Mouse (Mus musculus) kidney, postnatal 0 days (tissue): Measurements from ENCODE around the gene Dnajc2. TPM values are rescaled to one million over a fixed set of nuclear protein-coding genes. Genes with fewer than 3 reads are reported as not detected.
A peak's percentile ranks its signal among the peaks of the same experiment; 100 is the strongest.

Experiments used
- ATAC-seq: fragments of 200-750 bp; cut with Nextera tagmentation; replicated peaks from 2 replicates; pipeline ENCODE4 v1.8.0; 2017; ENCODE audit warnings: low read depth, moderate number of reproducible peaks, moderate TSS enrichment, moderate library complexity; ENCODE audit not compliant: low FRiP score
- DNase-seq: peaks from one replicate; pipeline ENCODE4 v3.0.0-alpha.2; 2016; ENCODE audit warnings: low spot score
- H3K27ac ChIP-seq: fragments of 300-500 bp; sonication (generic); 2 replicates; pipeline ENCODE4 v1.5.1; 2014; ENCODE audit warnings: mild to moderate bottlenecking
- H3K27me3 ChIP-seq: fragments of 300-500 bp; sonication (generic); 2 replicates; pipeline ENCODE4 v1.6.1; 2014; ENCODE audit warnings: low read length, mixed read lengths; ENCODE audit not compliant: insufficient read depth
- H3K36me3 ChIP-seq: fragments of 300-500 bp; sonication (generic); 2 replicates; pipeline ENCODE4 v1.6.1; 2014; ENCODE audit warnings: low read length, mixed read lengths; ENCODE audit not compliant: insufficient read depth
- H3K4me1 ChIP-seq: fragments of 300-500 bp; sonication (generic); replicated peaks from 2 replicates; pipeline ENCODE4 v1.6.1; 2014; ENCODE audit warnings: antibody characterized with exemption, low read length, mixed read lengths; ENCODE audit not compliant: insufficient read depth
- H3K4me2 ChIP-seq: fragments of 300-500 bp; sonication (generic); 2 replicates; pipeline ENCODE4 v1.6.1; 2014; ENCODE audit warnings: mild to moderate bottlenecking, low read length, moderate library complexity, mixed read lengths
- H3K4me3 ChIP-seq: fragments of 300-500 bp; sonication (generic); replicated peaks from 2 replicates; pipeline ENCODE4 v1.5.1; 2014; ENCODE audit warnings: low read depth, low read length
- H3K9ac ChIP-seq: fragments of 300-500 bp; sonication (generic); 2 replicates; pipeline ENCODE4 v1.6.1; 2014; ENCODE audit warnings: low read depth, low read length
- H3K9me3 ChIP-seq: fragments of 300-500 bp; sonication (generic); replicated peaks from 2 replicates; pipeline ENCODE4 v1.6.1; 2016; ENCODE audit warnings: low read length, inconsistent platforms, mixed read lengths
- CTCF ChIP-seq: IDR thresholded peaks from 2 replicates; pipeline ENCODE4 v1.5.1; 2016; ENCODE audit warnings: antibody characterized with exemption, low read depth, mild to moderate bottlenecking, moderate library complexity
- WGBS: fragments of 180-500 bp; shearing (Covaris S2); extraction: QIAGEN DNeasy Blood & Tissue Kit; methylation state at CpG from one replicate; pipeline ENCODE4 v1.1.7; 2014; 5-methylcytosine and 5-hydroxymethylcytosine counted together
- polyA plus RNA-seq: library from polyadenylated mRNA; unstranded; fragments of >200 nt; fragmentation: Nextera tagmentation; extraction: Ambion mirVana; gene quantifications from 2 replicates; pipeline ENCODE4 v1.2.1, GENCODE M21; 2015

Gene Dnajc2
- polyA plus RNA-seq, 1 experiment from 2014 or later, result 77.8 TPM

- 2% methylated on average over 49 of the region's 51 CpGs for WGBS
- H3K9ac ChIP-seq, result peak overlapping the region; percentile 81
- peak overlapping the region; percentile 97 for H3K4me3 ChIP-seq
- H3K27ac ChIP-seq, result peak overlapping the region; percentile 85
- no peak for TF ChIP-seq CTCF
- peak; percentile 94 for DNase-seq
- H3K9me3 ChIP-seq, result no peaks in the 10 kb centered on the region
- ATAC-seq, result peak; percentile 87
- 0 out of 2 replicates have a peak, but pooled peaks cover 3% of the 10 kb centered on the region for H3K4me1 ChIP-seq
- no peaks in the 10 kb centered on the region for H3K27me3 ChIP-seq
- 0 out of 2 replicates have a peak, but pooled peaks cover 4% of the 10 kb centered on the region for H3K36me3 ChIP-seq
- peak overlapping the region; percentile 71 for H3K4me2 ChIP-seq
These were observed 1.5 kb upstream of the Dnajc2 start for GRCm38 (mm10) chr5:21786258-21787185.

GRCm38 (mm10) chr5:21785776-21786175 is 725 bp upstream of the Dnajc2 start:
- H3K27me3 ChIP-seq, result no peaks in the 10 kb centered on the region
- DNase-seq (no peak), ATAC-seq (no peak)
- no peak overlapping the region for H3K27ac ChIP-seq
- no peak for TF ChIP-seq CTCF
- H3K4me2 ChIP-seq, result no peak overlapping the region; the same call in 1 of the 2 replicates
- WGBS, result 79% methylated on average over 7 of the region's 7 CpGs
- H3K9ac ChIP-seq, result no peak overlapping the region
- peaks cover 10% of the 10 kb centered on the region for H3K36me3 ChIP-seq
- H3K4me3 ChIP-seq, result no peak overlapping the region
- H3K9me3 ChIP-seq, result no peaks in the 10 kb centered on the region
- 0 out of 2 replicates have a peak, but pooled peaks cover 3% of the 10 kb centered on the region for H3K4me1 ChIP-seq

DNA sequence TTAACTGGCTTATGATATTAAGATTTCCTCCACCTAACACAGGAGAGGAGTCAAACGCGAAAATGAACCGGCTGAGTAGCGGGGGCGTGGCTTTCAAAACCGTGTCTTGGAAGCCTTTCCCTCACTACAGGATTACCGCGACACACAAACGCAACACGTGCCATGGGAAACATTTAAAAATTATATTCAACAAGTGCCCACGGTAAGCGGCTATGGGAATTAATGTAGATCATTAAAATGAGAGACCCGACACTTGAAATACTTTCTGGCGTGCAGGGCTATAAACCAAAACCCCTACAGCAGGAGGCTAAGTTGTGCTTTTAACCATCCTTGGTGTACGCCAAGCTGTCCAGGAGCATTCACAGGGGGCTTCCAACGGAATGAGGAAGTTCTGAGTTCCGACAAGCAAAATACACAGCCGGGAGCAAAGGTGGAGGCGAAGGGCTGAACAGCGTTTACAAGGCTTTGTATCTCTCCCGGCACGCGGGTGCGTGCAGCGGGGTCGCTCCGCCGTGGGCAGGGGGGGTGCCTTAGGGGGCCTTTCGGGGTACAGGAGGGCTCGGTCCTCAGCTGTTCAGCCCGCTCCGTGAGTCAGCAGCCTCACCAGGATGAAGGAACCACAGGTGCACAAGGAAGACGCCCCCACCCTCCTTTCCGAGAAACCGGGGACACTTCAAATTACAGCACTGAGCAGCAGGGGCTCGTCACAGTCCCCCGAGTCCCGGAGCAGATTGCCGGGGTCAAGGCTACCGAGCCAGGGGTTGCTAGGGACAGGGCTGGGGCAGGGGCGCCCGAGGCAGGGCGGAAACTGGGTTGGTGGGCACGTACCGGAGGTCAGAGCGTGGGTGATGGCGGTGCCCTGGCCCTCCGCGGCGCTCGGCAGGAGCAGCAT is 644 bp downstream of the Dnajc2 start:
- H3K4me3 ChIP-seq, result peak overlapping the region; percentile 87
- no peak for TF ChIP-seq CTCF
- ATAC-seq, result no peak; the same call in 1 of the 2 replicates
- peak; percentile 43 for DNase-seq
- H3K4me1 ChIP-seq, result 0 out of 2 replicates have a peak, but pooled peaks cover 3% of the 10 kb centered on the region
- H3K9ac ChIP-seq, result peak overlapping the region; percentile 79
- no peaks in the 10 kb centered on the region for H3K9me3 ChIP-seq
- peaks cover 21% of the 10 kb centered on the region for H3K36me3 ChIP-seq
- peak overlapping the region; percentile 65 for H3K27ac ChIP-seq
- WGBS, result 1% methylated on average over 51 of the region's 51 CpGs
- peak overlapping the region; percentile 99 for H3K4me2 ChIP-seq
- H3K27me3 ChIP-seq, result no peaks in the 10 kb centered on the region

GRCm38 (mm10) chr5:21776491-21776890 is 8.6 kb downstream of the Dnajc2 start:
- H3K4me2 ChIP-seq, result no peak overlapping the region
- no peaks in the 10 kb centered on the region for H3K9me3 ChIP-seq
- H3K27ac ChIP-seq, result no peak overlapping the region
- peaks cover 50% of the 10 kb centered on the region for H3K36me3 ChIP-seq
- 96% methylated on average over 6 of the region's 6 CpGs for WGBS
- ATAC-seq, result no peak
- H3K27me3 ChIP-seq, result no peaks in the 10 kb centered on the region
- no peak for DNase-seq
- no peak overlapping the region for H3K9ac ChIP-seq
- H3K4me1 ChIP-seq, result no peaks in the 10 kb centered on the region
- no peak overlapping the region for H3K4me3 ChIP-seq
- no peak for TF ChIP-seq CTCF

DNA sequence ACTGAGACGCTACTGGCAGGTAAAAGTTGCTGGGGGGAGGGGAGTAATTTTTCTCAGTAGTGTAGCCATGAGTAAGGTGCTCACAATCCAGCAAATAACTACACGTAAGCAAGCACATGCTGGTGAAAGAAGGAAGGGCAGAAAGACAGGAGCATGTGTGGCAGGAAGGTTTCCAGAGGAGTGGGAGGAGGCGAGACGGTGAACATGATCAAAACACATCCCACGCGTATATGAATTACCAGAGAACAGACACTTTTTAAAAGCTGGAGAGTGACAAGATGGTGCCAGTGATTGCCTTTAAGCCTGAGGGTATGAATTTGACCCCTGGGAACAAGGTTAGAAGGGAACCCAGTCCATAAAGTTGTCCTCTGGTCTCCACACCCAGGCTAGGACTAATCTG is 15.2 kb downstream of the Dnajc2 start:
- H3K36me3 ChIP-seq, result peaks cover 56% of the 10 kb centered on the region
- no peak overlapping the region for H3K4me3 ChIP-seq
- DNase-seq (no peak), ATAC-seq (no peak)
- H3K27ac ChIP-seq, result no peak overlapping the region
- no peaks in the 10 kb centered on the region for H3K4me1 ChIP-seq
- no peaks in the 10 kb centered on the region for H3K27me3 ChIP-seq
- no peak overlapping the region for H3K9ac ChIP-seq
- no peak for TF ChIP-seq CTCF
- H3K9me3 ChIP-seq, result no peaks in the 10 kb centered on the region
- 85% methylated on average over 6 of the region's 6 CpGs for WGBS
- no peak overlapping the region for H3K4me2 ChIP-seq

DNA sequence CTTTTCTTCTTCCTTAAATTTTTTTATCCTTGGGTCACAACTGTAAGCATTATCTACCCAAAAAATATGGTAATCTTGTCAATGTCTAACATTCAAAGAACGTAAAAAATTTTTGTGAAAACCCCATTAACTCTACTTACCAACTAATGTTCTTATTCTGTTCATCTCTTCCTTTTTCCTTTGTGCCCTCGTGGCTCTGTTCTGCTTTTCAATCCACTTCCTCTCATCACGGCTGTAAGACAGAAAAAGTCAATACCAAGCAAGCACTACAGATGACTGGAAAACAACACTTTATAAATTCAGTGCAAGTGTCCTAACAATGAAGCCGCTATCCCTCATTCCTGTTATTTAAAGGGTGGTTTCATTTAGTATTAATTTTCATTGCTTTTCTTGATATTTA is 16.5 kb downstream of the Dnajc2 start:
- Histone ChIP-seq H3K27ac (no peak overlapping the region), H3K4me2 (no peak overlapping the region), H3K9me3 (no peaks in the 10 kb centered on the region), H3K9ac (no peak overlapping the region), H3K27me3 (no peaks in the 10 kb centered on the region), H3K4me3 (no peak overlapping the region), H3K4me1 (no peaks in the 10 kb centered on the region), H3K36me3 (peaks cover 48% of the 10 kb centered on the region)
- no peak for TF ChIP-seq CTCF
- no peak for DNase-seq
- WGBS, result 89% methylated on average over 4 of the region's 4 CpGs
- ATAC-seq, result no peak
